Mouse (Mus musculus): ENCODE results near the gene Dusp16.

DNA sequence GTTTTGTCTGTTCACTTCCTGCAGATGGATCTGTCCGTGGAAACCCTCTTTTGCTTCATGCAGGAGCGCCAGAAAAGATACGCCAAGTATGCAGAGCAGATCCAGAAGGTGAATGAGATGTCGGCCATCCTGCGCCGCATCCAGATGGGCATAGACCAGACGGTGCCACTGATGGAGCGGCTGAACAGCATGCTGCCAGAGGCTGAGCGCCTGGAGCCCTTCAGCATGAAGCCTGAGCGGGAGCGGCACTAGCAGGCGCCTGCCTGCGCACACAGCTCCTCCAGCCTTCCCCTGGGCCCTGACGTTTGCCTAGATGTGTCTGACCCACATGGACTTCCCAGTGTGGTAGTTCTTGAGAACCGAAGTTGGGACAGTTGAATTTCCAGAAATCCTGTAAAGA, 82.4 kb downstream of the Dusp16 start:
- no peak for TF ChIP-seq ZNF384 (IDR thresholded peaks at IDR 0.05; ENCODE audit: low read depth, low read length)
- TF ChIP-seq HCFC1 (IDR thresholded peaks at IDR 0.05; ENCODE audit: borderline replicate concordance, insufficient read depth, low read length), result no peak
- no peak for TF ChIP-seq ZC3H11A (IDR thresholded peaks at IDR 0.05; ENCODE audit: borderline replicate concordance, low read depth, low read length)
- TF ChIP-seq MAFK (IDR thresholded peaks at IDR 0.05; ENCODE audit: insufficient read depth, low read depth, low read length), result no peak

Measured in ES-E14 (cell line).